Mouse (Mus musculus) skeletal muscle tissue, adult 2 months (tissue): ENCODE data around the gene Lix1l.
"Not testable (repeated sequence)": the region's sequence is repeated elsewhere in the genome, so short reads cannot be mapped to it uniquely, and the experiment has no call there.

Experiments
- DNase-seq: peaks from one replicate; pipeline ENCODE4 v3.0.0-alpha.2; 2012; ENCODE audit warnings: low read depth, low spot score

Lix1l gene

GRCm38 (mm10) chr3:96581771-96582515 is 19.0 kb upstream of the Lix1l start:
- no peak for DNase-seq

- no peak for DNase-seq
These were observed 17.6 kb upstream of the Lix1l start for GRCm38 (mm10) chr3:96583386-96583785.

GRCm38 (mm10) chr3:96590657-96591056 is 10.3 kb upstream of the Lix1l start:
- DNase-seq, result no peak

- DNase-seq, result no peak
These were observed 7.6 kb upstream of the Lix1l start for GRCm38 (mm10) chr3:96593374-96593773.

- DNase-seq, result peak; percentile 88
These were observed 7.0 kb upstream of the Lix1l start, which contains the start of gene Polr3gl for GRCm38 (mm10) chr3:96593790-96594560. Polr3gl (minus strand) TSS chr3:96594181.

- no peak for DNase-seq
These were observed 6.1 kb upstream of the Lix1l start for GRCm38 (mm10) chr3:96594851-96595250.

GRCm38 (mm10) chr3:96595661-96596060 is 5.3 kb upstream of the Lix1l start:
- no peak for DNase-seq

- DNase-seq, result no peak
These were observed 4.7 kb upstream of the Lix1l start, which contains the start of gene Ankrd34a for GRCm38 (mm10) chr3:96596228-96596707. Ankrd34a (plus strand) TSS chr3:96596636.

GRCm38 (mm10) chr3:96596855-96597254 is 4.1 kb upstream of the Lix1l start:
- DNase-seq, result no peak

- DNase-seq, result no peak
These were observed 3.5 kb upstream of the Lix1l start for GRCm38 (mm10) chr3:96597435-96597891.

GRCm38 (mm10) chr3:96598156-96599068 is 2.5 kb upstream of the Lix1l start:
- no peak for DNase-seq

- DNase-seq, result no peak
These were observed 1.9 kb upstream of the Lix1l start for GRCm38 (mm10) chr3:96599069-96599393.

- no peak for DNase-seq
These were observed 1.5 kb upstream of the Lix1l start for GRCm38 (mm10) chr3:96599411-96599810.

GRCm38 (mm10) chr3:96601251-96601787 is 370 bp downstream of the Lix1l start:
- DNase-seq, result peak; percentile 73

- no peak for DNase-seq
These were observed 1.2 kb downstream of the Lix1l start for GRCm38 (mm10) chr3:96601941-96602703.

GRCm38 (mm10) chr3:96602704-96603084 is 1.7 kb downstream of the Lix1l start:
- DNase-seq, result no peak

GRCm38 (mm10) chr3:96603311-96603710 is 2.4 kb downstream of the Lix1l start:
- DNase-seq, result no peak

- DNase-seq, result not testable (repeated sequence)
These were observed 5.1 kb downstream of the Lix1l start for GRCm38 (mm10) chr3:96606007-96606406.

- DNase-seq, result no peak
These were observed 5.7 kb downstream of the Lix1l start for GRCm38 (mm10) chr3:96606618-96607017.

GRCm38 (mm10) chr3:96617941-96618340 is 17.0 kb downstream of the Lix1l start:
- DNase-seq, result no peak

GRCm38 (mm10) chr3:96623201-96623600 is 22.3 kb downstream of the Lix1l start:
- no peak for DNase-seq
